Mouse (Mus musculus) layer of hippocampus, adult 2 months (tissue): ENCODE measurements around the gene Grik4. TPM values are rescaled to one million over a fixed set of nuclear protein-coding genes. Genes with fewer than 3 reads are reported as not detected.

ENCODE experiments used
- DNase-seq, 2 experiments: peaks; one replicate each; pipeline ENCODE4 v3.0.0; 2022; ENCODE audit warnings: low spot score in 2 of 2
- H3K27ac ChIP-seq: fragments of 200-600 bp; 2 replicates; pipeline ENCODE4 v1.8.1; 2022
- H3K4me3 ChIP-seq: fragments of 200-600 bp; 2 replicates; pipeline ENCODE4 v1.8.1; 2022; ENCODE audit warnings: mild to moderate bottlenecking
- CTCF ChIP-seq: fragments of 200-600 bp; conservative IDR thresholded peaks from 2 replicates; pipeline ENCODE4 v1.8.1; 2022; ENCODE audit warnings: antibody characterized with exemption, mild to moderate bottlenecking, moderate library complexity
- total RNA-seq, 2 experiments: library from RNA; stranded (reverse); gene quantifications; 2 replicates each; pipeline ENCODE4 v1.2.3; 2021

Grik4 gene
- total RNA-seq, 2 experiments from 2014 or later, result 53.0 to 63.2 TPM

GRCm38 (mm10) chr9:42865036-42865829 is 79.1 kb downstream of the Grik4 start:
- peak overlapping the region; percentile 51; the same call in 1 of the 2 replicates for H3K27ac ChIP-seq
- no peak for TF ChIP-seq CTCF
- DNase-seq, result no peak
- H3K4me3 ChIP-seq, result no peak overlapping the region

GRCm38 (mm10) chr9:42863360-42863759 is 80.9 kb downstream of the Grik4 start:
- peak overlapping the region; percentile 36; the same call in 1 of the 2 replicates for H3K27ac ChIP-seq
- DNase-seq, result no peak
- H3K4me3 ChIP-seq, result no peak overlapping the region
- TF ChIP-seq CTCF, result no peak

- TF ChIP-seq CTCF, result no peak
- no peak overlapping the region for H3K27ac ChIP-seq
- no peak overlapping the region for H3K4me3 ChIP-seq
- DNase-seq, result no peak
Observed at GRCm38 (mm10) chr9:42861711-42862110, 82.6 kb downstream of the Grik4 start.

DNA sequence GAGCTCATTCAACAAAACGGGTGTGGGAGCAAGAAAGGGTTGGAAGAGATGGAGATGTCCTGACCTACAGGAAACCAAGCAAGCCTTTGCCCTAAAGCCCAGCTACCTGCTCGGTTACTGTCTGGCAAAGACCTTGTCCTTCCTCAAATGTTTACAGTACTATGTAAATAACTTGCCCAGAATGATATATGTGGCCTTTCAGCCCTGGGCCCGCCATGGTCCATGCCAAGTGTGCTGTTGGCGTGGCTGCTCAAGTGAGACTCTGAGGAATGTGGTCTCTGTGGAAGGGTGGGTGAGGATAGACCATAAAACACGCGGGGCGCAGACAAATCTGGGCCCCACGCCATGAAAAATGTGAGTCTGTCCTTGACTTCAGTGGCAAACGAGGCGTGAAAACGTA is 83.1 kb downstream of the Grik4 start:
- no peak for DNase-seq
- no peak for TF ChIP-seq CTCF
- H3K27ac ChIP-seq, result no peak overlapping the region

DNA sequence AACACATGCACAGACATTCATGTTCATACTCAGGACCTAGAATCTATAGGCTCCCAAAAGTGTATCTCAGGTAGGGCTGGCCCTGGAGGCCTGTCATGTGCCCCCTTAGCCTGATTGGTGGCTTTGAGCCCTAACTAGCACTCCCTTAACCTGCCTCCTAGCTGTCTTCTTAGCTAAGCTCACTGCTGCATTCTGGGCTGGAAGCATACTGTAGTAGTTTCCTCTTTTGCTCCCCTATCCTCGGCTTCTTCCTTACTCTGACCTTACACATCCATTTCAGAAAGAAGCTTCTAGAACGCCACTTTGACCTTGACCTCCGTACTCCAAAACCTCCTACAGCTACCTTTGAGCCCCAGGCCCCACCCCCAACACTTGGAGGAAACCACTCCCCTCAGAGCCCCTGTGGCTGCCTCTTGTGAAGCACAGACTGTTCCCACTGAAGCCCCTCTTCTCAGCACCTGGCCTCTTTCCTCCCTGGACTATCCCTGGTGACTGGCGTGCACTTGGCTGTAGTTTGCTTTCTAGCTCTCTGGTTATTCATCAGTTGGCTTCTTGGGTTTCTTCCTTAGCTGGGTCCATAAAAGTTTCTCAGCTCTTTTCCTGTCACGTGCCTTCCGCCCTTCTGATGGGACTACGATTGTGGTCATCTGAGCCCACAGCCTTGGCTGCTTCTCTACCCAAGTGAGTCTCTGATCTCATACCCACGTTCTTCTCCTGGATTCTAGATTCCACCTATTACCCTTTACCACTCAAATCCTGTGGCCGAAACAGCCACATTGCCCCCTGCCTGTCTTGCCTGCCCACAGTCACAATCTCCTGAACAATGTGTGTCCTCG is 84.1 kb downstream of the Grik4 start:
- DNase-seq, result no peak
- no peak for TF ChIP-seq CTCF
- no peak overlapping the region for H3K4me3 ChIP-seq
- H3K27ac ChIP-seq, result no peak overlapping the region

More for the DNA sequence above, 83.1 kb downstream of the Grik4 start:
- no peak overlapping the region for H3K4me3 ChIP-seq

DNA sequence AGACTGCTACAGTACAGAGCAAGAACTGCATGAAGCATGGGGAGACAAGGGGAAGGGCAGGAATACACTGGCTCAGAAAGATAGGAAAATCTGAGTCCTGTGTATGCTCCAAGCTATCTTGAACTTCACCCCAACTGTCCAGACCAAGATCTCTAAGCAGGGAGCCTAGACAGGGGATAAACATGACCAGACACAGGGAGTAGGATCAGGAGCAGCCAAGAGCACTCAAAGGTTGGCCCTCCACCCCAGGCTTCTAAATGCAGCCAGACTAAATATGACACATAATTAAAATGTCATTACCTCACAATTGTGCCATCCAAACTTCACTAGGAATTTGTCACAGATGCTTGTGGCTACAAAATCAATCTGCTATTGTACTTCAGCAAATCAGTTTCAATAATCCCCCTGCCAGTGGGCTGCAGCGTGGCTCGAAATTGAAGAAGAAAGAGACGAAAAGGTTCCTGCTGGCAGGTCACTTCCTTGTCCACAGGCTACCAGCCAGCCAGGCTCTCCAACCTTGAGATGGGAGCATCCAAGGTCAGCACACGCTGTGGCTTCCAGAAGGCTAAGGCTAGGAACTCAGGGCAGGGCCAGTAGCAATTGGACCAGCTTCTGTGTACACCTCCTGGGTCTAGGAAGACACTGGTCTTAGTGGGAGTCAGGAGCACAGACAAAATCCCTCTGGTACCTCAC is 85.1 kb downstream of the Grik4 start:
- DNase-seq, result no peak
- Histone ChIP-seq H3K4me3 (no peak overlapping the region), H3K27ac (peak overlapping the region; percentile 18; the same call in 1 of the 2 replicates)
- TF ChIP-seq CTCF, result no peak

DNA sequence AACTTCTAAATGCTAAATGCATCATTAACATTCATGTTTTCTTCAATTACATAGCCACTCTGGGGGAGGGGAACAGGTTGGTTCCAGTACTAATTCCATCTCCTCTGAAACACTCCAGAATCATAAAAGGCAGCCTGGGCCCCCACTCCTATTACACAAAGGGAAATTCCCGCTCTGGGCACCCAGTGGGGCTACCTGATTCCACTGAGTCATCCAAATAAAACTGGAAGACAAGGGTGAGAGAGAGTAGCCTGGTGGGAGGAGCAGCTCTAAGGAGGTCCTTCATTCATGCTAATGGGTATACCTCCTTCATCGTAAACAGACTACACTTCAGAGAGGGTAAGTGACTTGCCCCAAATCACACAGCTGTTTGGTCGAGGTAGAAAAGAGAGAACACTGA is 85.7 kb downstream of the Grik4 start:
- DNase-seq, result no peak
- H3K27ac ChIP-seq, result no peak overlapping the region
- no peak for TF ChIP-seq CTCF
- no peak overlapping the region for H3K4me3 ChIP-seq

- H3K27ac ChIP-seq, result no peak overlapping the region
- no peak overlapping the region for H3K4me3 ChIP-seq
- TF ChIP-seq CTCF, result no peak
- DNase-seq, result no peak
Observed at GRCm38 (mm10) chr9:42857756-42858155, 86.5 kb downstream of the Grik4 start.

GRCm38 (mm10) chr9:42853077-42853476 is 91.2 kb downstream of the Grik4 start:
- no peak for TF ChIP-seq CTCF
- DNase-seq, result no peak
- Histone ChIP-seq H3K27ac (peak overlapping the region; percentile 32; the same call in 1 of the 2 replicates), H3K4me3 (no peak overlapping the region)

GRCm38 (mm10) chr9:42850063-42850462 is 94.2 kb downstream of the Grik4 start:
- no peak overlapping the region; the same call in 1 of the 2 replicates for H3K27ac ChIP-seq
- DNase-seq, result no peak
- H3K4me3 ChIP-seq, result no peak overlapping the region
- TF ChIP-seq CTCF, result no peak

DNA sequence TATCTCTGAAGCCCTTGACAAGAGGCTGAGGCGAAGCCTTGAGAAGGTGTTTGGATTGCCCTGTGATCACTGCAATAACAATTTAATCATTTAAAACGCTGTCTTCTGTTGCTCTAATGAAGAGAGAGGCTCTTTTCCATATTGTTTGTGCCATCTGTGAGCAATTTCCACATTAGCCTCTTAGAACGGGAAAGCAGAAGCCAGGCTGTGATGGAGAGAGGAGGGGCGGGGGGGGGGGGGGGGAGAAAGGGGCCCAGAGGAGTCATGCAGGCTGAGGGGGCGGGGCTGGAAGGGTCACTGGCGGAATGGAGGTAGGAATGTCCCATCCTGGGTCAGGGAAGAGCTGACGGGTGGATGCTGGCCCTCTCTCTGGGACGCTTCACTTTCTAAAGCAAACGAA is 96.2 kb downstream of the Grik4 start:
- DNase-seq, result no peak
- no peak for TF ChIP-seq CTCF
- H3K4me3 ChIP-seq, result no peak overlapping the region
- H3K27ac ChIP-seq, result peak overlapping the region; percentile 85

DNA sequence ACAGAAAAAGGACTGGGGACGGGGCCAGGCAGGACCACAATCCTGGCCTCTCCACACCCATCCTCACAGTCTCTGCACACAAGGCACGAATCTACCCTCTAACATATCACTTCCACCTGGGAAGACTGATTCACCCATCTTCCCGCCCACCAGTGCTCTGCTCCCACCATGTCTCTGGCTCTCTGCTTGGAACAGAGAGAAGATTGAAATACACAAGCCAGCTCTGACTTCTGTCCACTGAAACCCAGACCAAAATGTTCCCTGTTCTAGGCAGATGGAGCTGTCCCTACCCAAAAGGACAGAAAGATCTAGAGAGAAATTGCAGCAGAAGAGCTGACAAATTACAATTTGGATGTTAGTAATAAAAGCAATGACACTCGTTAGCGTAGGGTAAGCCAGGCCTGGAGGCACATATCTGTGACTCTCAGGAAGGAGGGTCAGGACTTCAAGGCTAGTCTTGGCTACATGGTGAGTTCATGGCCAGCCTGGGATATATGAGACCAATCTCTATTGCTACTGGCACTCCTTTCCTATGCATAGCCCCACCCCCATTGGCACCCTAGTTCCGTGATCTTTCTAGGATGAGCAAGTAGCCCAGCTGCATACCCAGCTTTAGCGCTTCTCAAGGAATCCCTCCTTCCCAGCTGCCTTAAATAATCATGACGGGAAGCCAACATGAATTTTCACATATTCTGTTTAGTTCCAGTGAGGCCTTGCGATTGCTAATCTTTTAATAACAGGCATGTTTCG is 97.4 kb downstream of the Grik4 start:
- Histone ChIP-seq H3K4me3 (no peak overlapping the region), H3K27ac (peak overlapping the region; percentile 85)
- TF ChIP-seq CTCF, result no peak
- peak in 1 of 2 experiments; percentile 35 for DNase-seq
